Mouse (Mus musculus) hindbrain, embryonic 16.5 days (tissue): ENCODE measurements around the gene Zfp148. TPM values are rescaled to one million over a fixed set of nuclear protein-coding genes. Genes with fewer than 3 reads are reported as not detected.

Experiments used
- ATAC-seq: fragments of 200-750 bp; cut with Nextera tagmentation; 2 replicates; pipeline ENCODE4 v1.8.0; 2017; ENCODE audit warnings: moderate TSS enrichment, moderate library complexity
- H3K27ac ChIP-seq: fragments of 300-500 bp; sonication (generic); 2 replicates; pipeline ENCODE4 v1.5.1; 2014; ENCODE audit warnings: low read depth, mild to moderate bottlenecking, control low read depth, low read length, moderate library complexity
- H3K27me3 ChIP-seq: fragments of 300-500 bp; sonication (generic); replicated peaks from 2 replicates; pipeline ENCODE4 v1.6.1; 2014; ENCODE audit warnings: low read length; ENCODE audit not compliant: control insufficient read depth, insufficient read depth
- H3K36me3 ChIP-seq: fragments of 300-500 bp; sonication (generic); 2 replicates; pipeline ENCODE4 v1.6.1; 2014; ENCODE audit warnings: mild to moderate bottlenecking, low read length, moderate library complexity, mixed read lengths; ENCODE audit not compliant: control insufficient read depth, insufficient read depth
- H3K4me1 ChIP-seq: fragments of 300-500 bp; sonication (generic); 2 replicates; pipeline ENCODE4 v1.6.1; 2014; ENCODE audit warnings: low read depth, low read length; ENCODE audit not compliant: control insufficient read depth, insufficient read depth
- H3K4me2 ChIP-seq: fragments of 300-500 bp; sonication (generic); 2 replicates; pipeline ENCODE4 v1.6.1; 2014; ENCODE audit warnings: mild to moderate bottlenecking, low read length, control low read depth, moderate library complexity
- H3K4me3 ChIP-seq: fragments of 300-500 bp; sonication (generic); 2 replicates; pipeline ENCODE4 v1.5.1; 2014; ENCODE audit warnings: mild to moderate bottlenecking, low read length, control low read depth, moderate library complexity
- H3K9ac ChIP-seq: fragments of 300-500 bp; sonication (generic); 2 replicates; pipeline ENCODE4 v1.6.1; 2014; ENCODE audit warnings: low read depth, mild to moderate bottlenecking, control low read depth, low read length, moderate library complexity
- H3K9me3 ChIP-seq: fragments of 300-500 bp; sonication (generic); 2 replicates; pipeline ENCODE4 v1.6.1; 2014; ENCODE audit warnings: mild to moderate bottlenecking, low read length, moderate library complexity; ENCODE audit not compliant: control insufficient read depth
- WGBS: fragments of 180-500 bp; shearing (Covaris S2); extraction: QIAGEN DNeasy Blood & Tissue Kit; methylation state at CpG from one replicate; pipeline ENCODE4 v1.1.7; 2014; 5-methylcytosine and 5-hydroxymethylcytosine counted together
- polyA plus RNA-seq: library from polyadenylated mRNA; unstranded; fragments of >200 nt; fragmentation: Nextera tagmentation; extraction: Ambion mirVana; gene quantifications from 2 replicates; pipeline ENCODE4 v1.2.1, GENCODE M21; 2015

Gene Zfp148
- polyA plus RNA-seq, 1 experiment from 2014 or later: 47.2 TPM

GRCm38 (mm10) chr16:33428327-33428726, 47.7 kb downstream of the Zfp148 start:
- 41% methylated on average over 3 of the region's 3 CpGs for WGBS

GRCm38 (mm10) chr16:33431660-33432059, 51.0 kb downstream of the Zfp148 start:
- no peak overlapping the region for H3K9ac ChIP-seq
- H3K4me2 ChIP-seq: no peak overlapping the region
- H3K27me3 ChIP-seq: no peaks in the 10 kb centered on the region
- H3K4me1 ChIP-seq: no peaks in the 10 kb centered on the region; the same call in 1 of the 2 replicates
- H3K36me3 ChIP-seq: peaks cover 7% of the 10 kb centered on the region; the same call in 1 of the 2 replicates
- no peaks in the 10 kb centered on the region for H3K9me3 ChIP-seq
- no peak overlapping the region for H3K4me3 ChIP-seq
- 86% methylated on average over 2 of the region's 2 CpGs for WGBS
- no peak for ATAC-seq
- no peak overlapping the region for H3K27ac ChIP-seq

More at GRCm38 (mm10) chr16:33428327-33428726, 47.7 kb downstream of the Zfp148 start:
- H3K27ac ChIP-seq: no peak overlapping the region
- no peaks in the 10 kb centered on the region for H3K27me3 ChIP-seq
- no peaks in the 10 kb centered on the region; the same call in 1 of the 2 replicates for H3K4me1 ChIP-seq
- ATAC-seq: peak; percentile 48; the same call in 1 of the 2 replicates
- H3K9me3 ChIP-seq: no peaks in the 10 kb centered on the region
- no peak overlapping the region for H3K4me3 ChIP-seq
- peaks cover 5% of the 10 kb centered on the region; the same call in 1 of the 2 replicates for H3K36me3 ChIP-seq
- no peak overlapping the region for H3K4me2 ChIP-seq
- no peak overlapping the region for H3K9ac ChIP-seq

GRCm38 (mm10) chr16:33441065-33441464, 60.4 kb downstream of the Zfp148 start:
- H3K9me3 ChIP-seq: no peaks in the 10 kb centered on the region
- 92% methylated on average over 6 of the region's 6 CpGs for WGBS
- no peak for ATAC-seq
- no peaks in the 10 kb centered on the region for H3K27me3 ChIP-seq
- H3K4me3 ChIP-seq: no peak overlapping the region
- no peak overlapping the region for H3K4me2 ChIP-seq
- peaks cover 4% of the 10 kb centered on the region; the same call in 1 of the 2 replicates for H3K36me3 ChIP-seq
- no peaks in the 10 kb centered on the region for H3K4me1 ChIP-seq
- H3K9ac ChIP-seq: no peak overlapping the region
- H3K27ac ChIP-seq: no peak overlapping the region

- peak; percentile 63 for ATAC-seq
- Histone ChIP-seq H3K27ac (no peak overlapping the region), H3K4me3 (no peak overlapping the region), H3K9me3 (no peaks in the 10 kb centered on the region), H3K4me2 (no peak overlapping the region), H3K36me3 (no peaks in the 10 kb centered on the region), H3K27me3 (no peaks in the 10 kb centered on the region), H3K9ac (no peak overlapping the region), H3K4me1 (peaks cover 4% of the 10 kb centered on the region)
- 52% methylated on average over 5 of the region's 5 CpGs for WGBS
These were observed 66.2 kb downstream of the Zfp148 start for GRCm38 (mm10) chr16:33446830-33447229.

- Histone ChIP-seq H3K4me2 (no peak overlapping the region), H3K27ac (no peak overlapping the region), H3K9me3 (no peaks in the 10 kb centered on the region), H3K36me3 (no peaks in the 10 kb centered on the region), H3K27me3 (no peaks in the 10 kb centered on the region), H3K9ac (no peak overlapping the region), H3K4me3 (no peak overlapping the region), H3K4me1 (no peaks in the 10 kb centered on the region)
- 86% methylated on average over 2 of the region's 2 CpGs for WGBS
- ATAC-seq: no peak
These were observed 73.2 kb downstream of the Zfp148 start for GRCm38 (mm10) chr16:33453826-33454225.

GRCm38 (mm10) chr16:33454306-33454705, 73.7 kb downstream of the Zfp148 start:
- Histone ChIP-seq H3K9me3 (no peaks in the 10 kb centered on the region), H3K4me3 (no peak overlapping the region), H3K4me2 (no peak overlapping the region), H3K36me3 (no peaks in the 10 kb centered on the region; the same call in 1 of the 2 replicates), H3K9ac (no peak overlapping the region), H3K27ac (no peak overlapping the region), H3K27me3 (no peaks in the 10 kb centered on the region), H3K4me1 (no peaks in the 10 kb centered on the region)
- WGBS: 75% methylated on average over 2 of the region's 2 CpGs
- no peak for ATAC-seq

- Histone ChIP-seq H3K4me2 (no peak overlapping the region), H3K27me3 (no peaks in the 10 kb centered on the region), H3K4me3 (no peak overlapping the region), H3K9ac (no peak overlapping the region), H3K27ac (no peak overlapping the region), H3K4me1 (no peaks in the 10 kb centered on the region), H3K9me3 (no peaks in the 10 kb centered on the region), H3K36me3 (peaks cover 3% of the 10 kb centered on the region; the same call in 1 of the 2 replicates)
- no peak for ATAC-seq
- 86% methylated on average over 6 of the region's 6 CpGs for WGBS
These were observed 74.8 kb downstream of the Zfp148 start for GRCm38 (mm10) chr16:33455263-33455910.

- WGBS: 100% methylated on average over 1 of the region's 1 CpGs
These were observed 78.5 kb downstream of the Zfp148 start for GRCm38 (mm10) chr16:33459101-33459500.

GRCm38 (mm10) chr16:33461416-33461815, 80.8 kb downstream of the Zfp148 start:
- no peaks in the 10 kb centered on the region for H3K9me3 ChIP-seq
- no peaks in the 10 kb centered on the region for H3K27me3 ChIP-seq
- peaks cover 2% of the 10 kb centered on the region; the same call in 1 of the 2 replicates for H3K4me1 ChIP-seq
- H3K4me2 ChIP-seq: no peak overlapping the region
- peaks cover 3% of the 10 kb centered on the region; the same call in 1 of the 2 replicates for H3K36me3 ChIP-seq
- ATAC-seq: no peak
- H3K27ac ChIP-seq: no peak overlapping the region
- no peak overlapping the region for H3K4me3 ChIP-seq
- 74% methylated on average over 3 of the region's 3 CpGs for WGBS
- no peak overlapping the region for H3K9ac ChIP-seq

More at GRCm38 (mm10) chr16:33459101-33459500, 78.5 kb downstream of the Zfp148 start:
- ATAC-seq: no peak
- H3K27ac ChIP-seq: no peak overlapping the region
- H3K9ac ChIP-seq: no peak overlapping the region
- no peaks in the 10 kb centered on the region for H3K27me3 ChIP-seq
- no peaks in the 10 kb centered on the region for H3K4me1 ChIP-seq
- no peak overlapping the region for H3K4me2 ChIP-seq
- peaks cover 3% of the 10 kb centered on the region; the same call in 1 of the 2 replicates for H3K36me3 ChIP-seq
- no peaks in the 10 kb centered on the region for H3K9me3 ChIP-seq
- no peak overlapping the region for H3K4me3 ChIP-seq
